Mouse (Mus musculus) heart, postnatal 0 days (tissue): Measurements from ENCODE around the gene Fgd3.

Experiments used
- CTCF ChIP-seq: IDR thresholded peaks from 2 replicates; pipeline ENCODE4 v1.5.1; 2016; ENCODE audit warnings: antibody characterized with exemption, control low read depth, low read depth
- EP300 ChIP-seq: IDR thresholded peaks from 2 replicates; pipeline ENCODE4 v1.6.1; 2016; ENCODE audit warnings: antibody characterized with exemption, low read depth

- TF ChIP-seq CTCF (no peak), EP300 (no peak)
These were observed 4.8 kb upstream of the Fgd3 start for GRCm38 (mm10) chr13:49324871-49325270.
